Mouse (Mus musculus) yolk sac, embryonic 10.5 days (tissue): Measurements from ENCODE around the gene Ntng2.

Experiments
- DNase-seq: peaks from one replicate; pipeline ENCODE4 v3.0.0-alpha.2; 2017; ENCODE audit warnings: low spot score

Gene Ntng2

GRCm38 (mm10) chr2:29235811-29236210 lies 17.0 kb downstream of the Ntng2 start:
- no peak for DNase-seq

GRCm38 (mm10) chr2:29235026-29235425 lies 17.8 kb downstream of the Ntng2 start:
- DNase-seq: no peak

GRCm38 (mm10) chr2:29234002-29234401 lies 18.8 kb downstream of the Ntng2 start:
- no peak for DNase-seq

GRCm38 (mm10) chr2:29230191-29230835 lies 22.5 kb downstream of the Ntng2 start:
- DNase-seq: no peak

GRCm38 (mm10) chr2:29226671-29227070 lies 26.1 kb downstream of the Ntng2 start:
- DNase-seq: no peak

GRCm38 (mm10) chr2:29223591-29224262 lies 29.1 kb downstream of the Ntng2 start:
- no peak for DNase-seq

- no peak for DNase-seq
Observed at GRCm38 (mm10) chr2:29222302-29222701, 30.5 kb downstream of the Ntng2 start.

- DNase-seq: no peak
Observed at GRCm38 (mm10) chr2:29218831-29219230, 34.0 kb downstream of the Ntng2 start.

GRCm38 (mm10) chr2:29217897-29218296 lies 34.9 kb downstream of the Ntng2 start:
- DNase-seq: no peak

GRCm38 (mm10) chr2:29217042-29217441 lies 35.8 kb downstream of the Ntng2 start:
- DNase-seq: no peak

GRCm38 (mm10) chr2:29216286-29217012 lies 36.4 kb downstream of the Ntng2 start:
- peak; percentile 26 for DNase-seq

- no peak for DNase-seq
Observed at GRCm38 (mm10) chr2:29206156-29206555, 46.6 kb downstream of the Ntng2 start.

- no peak for DNase-seq
Observed at GRCm38 (mm10) chr2:29201223-29201955, 51.4 kb downstream of the Ntng2 start.

- DNase-seq: no peak
Observed at GRCm38 (mm10) chr2:29199909-29200308, 52.9 kb downstream of the Ntng2 start.

- DNase-seq: no peak
Observed at GRCm38 (mm10) chr2:29198446-29198845, 54.4 kb downstream of the Ntng2 start.

- no peak for DNase-seq
Observed at GRCm38 (mm10) chr2:29196844-29197243, 56.0 kb downstream of the Ntng2 start.

GRCm38 (mm10) chr2:29194547-29195463 lies 58.0 kb downstream of the Ntng2 start:
- peak; percentile 68 for DNase-seq

- no peak for DNase-seq
Observed at GRCm38 (mm10) chr2:29193819-29194546, 58.8 kb downstream of the Ntng2 start.

- DNase-seq: no peak
Observed at GRCm38 (mm10) chr2:29192629-29193278, 60.1 kb downstream of the Ntng2 start.
